Comparison of ENCODE assay signal across 8 mouse cellular contexts in the genomic region with DNA sequence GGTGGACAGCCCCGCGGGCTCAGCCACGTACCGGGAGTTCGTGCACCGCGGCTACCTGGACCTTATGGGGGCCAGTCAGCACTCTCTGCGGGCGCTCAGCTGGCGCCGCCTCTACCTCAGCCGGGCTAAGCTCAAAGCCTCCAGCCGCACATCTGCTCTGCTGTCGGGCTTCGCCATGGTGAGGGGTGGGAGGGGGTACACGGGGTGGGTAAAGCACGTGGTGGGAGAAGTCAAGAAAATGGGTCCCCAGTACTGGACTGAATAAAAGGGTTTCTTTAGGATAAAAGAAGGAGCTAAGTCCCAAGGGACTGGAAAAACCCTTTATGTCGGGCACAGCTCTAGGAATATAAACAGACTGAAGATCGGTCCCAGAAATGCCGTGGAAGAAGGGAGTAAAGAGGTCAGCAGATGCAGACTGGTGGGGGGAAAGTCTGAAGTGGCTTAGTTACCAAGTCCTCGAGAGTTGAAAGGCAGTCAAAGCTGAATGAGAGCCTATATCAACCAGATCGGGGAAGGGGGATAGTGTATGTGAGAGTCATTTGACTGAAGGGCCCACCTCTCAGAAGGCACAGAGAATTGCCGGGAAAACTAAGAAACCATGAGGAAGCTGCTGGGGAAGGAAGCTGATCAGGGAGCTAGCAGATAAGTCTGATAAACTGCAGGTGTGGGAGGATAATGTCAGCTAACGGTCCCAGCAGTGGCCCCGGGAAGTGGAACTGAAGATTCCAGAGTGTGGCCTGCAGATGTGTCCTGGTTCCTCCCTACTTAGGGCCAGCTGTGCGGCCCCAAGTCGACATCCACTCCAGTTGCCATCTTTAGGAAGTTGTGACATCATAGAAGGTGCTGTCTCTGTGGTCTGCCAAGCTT. TPM values are rescaled to one million over a fixed set of nuclear protein-coding genes. Genes with fewer than 3 reads are reported as not detected.
DNase-seq lines count a peak whose midpoint lies in the region; ATAC-seq and TF ChIP-seq lines count a peak whose summit lies in the region.

No protein-coding gene starts in this region.

- H3K4me2 ChIP-seq in lung, embryonic 15.5 days, result peak overlapping the region; percentile 92
- H3K4me2 ChIP-seq in heart, embryonic 15.5 days, result peak overlapping the region; percentile 97
- H3K4me2 ChIP-seq in liver, embryonic 15.5 days, result peak overlapping the region; percentile 93

- peaks cover 19% of the 10 kb centered on the region for H3K4me1 ChIP-seq in lung, embryonic 15.5 days
- H3K4me1 ChIP-seq in heart, embryonic 15.5 days (replicated peaks), result peaks cover 35% of the 10 kb centered on the region
- peaks cover 86% of the 10 kb centered on the region for H3K4me1 ChIP-seq in liver, embryonic 15.5 days (replicated peaks)

- ATAC-seq in lung, embryonic 15.5 days (ENCODE audit: borderline replicate concordance, extremely low read depth, low FRiP score, low TSS enrichment), result peak; percentile 17; the same call in 1 of the 2 replicates
- ATAC-seq in heart, embryonic 15.5 days (replicated peaks; ENCODE audit: insufficient number of reproducible peaks, insufficient read depth, low FRiP score, low read depth), result peak; percentile 9; the same call in 1 of the 2 replicates
- no peak for ATAC-seq in liver, embryonic 15.5 days (ENCODE audit: insufficient read depth)

- H3K36me3 ChIP-seq in lung, embryonic 15.5 days, result peaks cover 26% of the 10 kb centered on the region
- H3K36me3 ChIP-seq in heart, embryonic 15.5 days, result peaks cover 4% of the 10 kb centered on the region; the same call in 1 of the 2 replicates
- H3K36me3 ChIP-seq in liver, embryonic 15.5 days (replicated peaks), result no peaks in the 10 kb centered on the region; the same call in 1 of the 2 replicates

- DNase-seq in lung, postnatal 4 days, result no peak
- peak; percentile 37 for DNase-seq in brain, embryonic 14.5 days (ENCODE audit: low read depth)
- peak; percentile 25 for DNase-seq in thymus, postnatal 4 days
- DNase-seq in gastrocnemius, postnatal 10 days, result no peak
- no peak for DNase-seq in spleen, postnatal 14 days (ENCODE audit: low spot score in 2 of 2)

- TF ChIP-seq POLR2A in brain, embryonic 14.5 days (IDR thresholded peaks at IDR 0.05; ENCODE audit: borderline replicate concordance, extremely low read depth, insufficient read depth, insufficient read length, poor library complexity, severe bottlenecking), result no peak

- no peaks in the 10 kb centered on the region for H3K9me3 ChIP-seq in lung, embryonic 15.5 days
- no peaks in the 10 kb centered on the region for H3K9me3 ChIP-seq in heart, embryonic 15.5 days (replicated peaks)
- H3K9me3 ChIP-seq in liver, embryonic 15.5 days (replicated peaks), result no peaks in the 10 kb centered on the region

- H3K27me3 ChIP-seq in lung, embryonic 15.5 days, result no peaks in the 10 kb centered on the region
- no peaks in the 10 kb centered on the region for H3K27me3 ChIP-seq in heart, embryonic 15.5 days
- no peaks in the 10 kb centered on the region for H3K27me3 ChIP-seq in liver, embryonic 15.5 days

- H3K4me3 ChIP-seq in lung, embryonic 15.5 days, result peak overlapping the region; percentile 74
- H3K4me3 ChIP-seq in heart, embryonic 15.5 days, result peak overlapping the region; percentile 83
- peak overlapping the region; percentile 72 for H3K4me3 ChIP-seq in liver, embryonic 15.5 days (replicated peaks)

- peak overlapping the region; percentile 97 for H3K27ac ChIP-seq in lung, embryonic 15.5 days
- peak overlapping the region; percentile 87 for H3K27ac ChIP-seq in heart, embryonic 15.5 days
- H3K27ac ChIP-seq in liver, embryonic 15.5 days (replicated peaks), result peak overlapping the region; percentile 97

- 2% methylated on average over 27 of the region's 27 CpGs for WGBS in lung, embryonic 15.5 days
- 2% methylated on average over 27 of the region's 27 CpGs for WGBS in heart, embryonic 15.5 days
- WGBS in liver, embryonic 15.5 days (ENCODE audit: insufficient replicate concordance), result 1% methylated on average over 27 of the region's 27 CpGs

- no peak for TF ChIP-seq CTCF in brain, embryonic 14.5 days (IDR thresholded peaks at IDR 0.05; ENCODE audit: borderline replicate concordance, extremely low read depth, insufficient read depth, insufficient read length)

- peak overlapping the region; percentile 94 for H3K9ac ChIP-seq in lung, embryonic 15.5 days
- H3K9ac ChIP-seq in heart, embryonic 15.5 days, result peak overlapping the region; percentile 91
- peak overlapping the region; percentile 79 for H3K9ac ChIP-seq in liver, embryonic 15.5 days

RNA-seq across cellular contexts. Expression of a gene that starts 0.7 kb away (rescaled TPM):
- polyA plus RNA-seq in lung, embryonic 15.5 days (2015; fragmentation: Nextera tagmentation; extraction: Ambion mirVana), result 27.2 and 30.7 TPM in 2 replicates
- 9.3 and 11.2 TPM in 2 replicates for polyA plus RNA-seq in brain, embryonic 14.5 days (2012; rRNA removed)
- 15.6 and 21.7 TPM in 2 replicates for polyA plus RNA-seq in heart, embryonic 15.5 days (2015; fragmentation: Nextera tagmentation; extraction: Ambion mirVana)
- polyA plus RNA-seq in liver, embryonic 15.5 days (2015; fragmentation: Nextera tagmentation; extraction: Ambion mirVana), result 11.0 and 13.1 TPM in 2 replicates
- total RNA-seq in gastrocnemius, postnatal 10 days (2021), result 10 to 100 TPM; 10.2 to 12.3 TPM

RNA-seq across cellular contexts. Expression of a gene that starts 6.2 kb away (rescaled TPM):
- polyA plus RNA-seq in lung, embryonic 15.5 days (2015; fragmentation: Nextera tagmentation; extraction: Ambion mirVana), result 23.3 and 24.7 TPM in 2 replicates
- polyA plus RNA-seq in brain, embryonic 14.5 days (2012; rRNA removed), result 8.9 and 23.2 TPM in 2 replicates
- polyA plus RNA-seq in heart, embryonic 15.5 days (2015; fragmentation: Nextera tagmentation; extraction: Ambion mirVana), result 13.0 and 16.7 TPM in 2 replicates
- 9.2 and 9.3 TPM in 2 replicates for polyA plus RNA-seq in liver, embryonic 15.5 days (2015; fragmentation: Nextera tagmentation; extraction: Ambion mirVana)
- 10 to 100 TPM; 21.2 to 26.2 TPM for total RNA-seq in gastrocnemius, postnatal 10 days (2021)

RNA-seq across cellular contexts. Expression of a gene that starts 15.1 kb away (rescaled TPM):
- not detected in 2 replicates for polyA plus RNA-seq in lung, embryonic 15.5 days (2015; fragmentation: Nextera tagmentation; extraction: Ambion mirVana)
- not detected in 2 replicates for polyA plus RNA-seq in brain, embryonic 14.5 days (2012; rRNA removed)
- not detected in 2 replicates for polyA plus RNA-seq in heart, embryonic 15.5 days (2015; fragmentation: Nextera tagmentation; extraction: Ambion mirVana)
- not detected in 2 replicates for polyA plus RNA-seq in liver, embryonic 15.5 days (2015; fragmentation: Nextera tagmentation; extraction: Ambion mirVana)
- total RNA-seq in gastrocnemius, postnatal 10 days (2021), result under 1 TPM in 1 of 2 experiments, not detected in 1; 0.47 TPM

RNA-seq across cellular contexts. Expression of a gene that starts 25.9 kb away (rescaled TPM):
- polyA plus RNA-seq in lung, embryonic 15.5 days (2015; fragmentation: Nextera tagmentation; extraction: Ambion mirVana), result 4.3 and 5.1 TPM in 2 replicates
- polyA plus RNA-seq in brain, embryonic 14.5 days (2012; rRNA removed), result 138 and 171 TPM in 2 replicates
- 1.4 and 2.2 TPM in 2 replicates for polyA plus RNA-seq in heart, embryonic 15.5 days (2015; fragmentation: Nextera tagmentation; extraction: Ambion mirVana)
- 2.8 and 2.9 TPM in 2 replicates for polyA plus RNA-seq in liver, embryonic 15.5 days (2015; fragmentation: Nextera tagmentation; extraction: Ambion mirVana)
- 1 to 10 TPM; 2.9 to 6.0 TPM for total RNA-seq in gastrocnemius, postnatal 10 days (2021)

RNA-seq across cellular contexts. Expression of a gene that starts 30.1 kb away (rescaled TPM):
- polyA plus RNA-seq in lung, embryonic 15.5 days (2015; fragmentation: Nextera tagmentation; extraction: Ambion mirVana), result 21.1 and 24.3 TPM in 2 replicates
- 13.8 and 14.2 TPM in 2 replicates for polyA plus RNA-seq in brain, embryonic 14.5 days (2012; rRNA removed)
- 22.0 and 24.0 TPM in 2 replicates for polyA plus RNA-seq in heart, embryonic 15.5 days (2015; fragmentation: Nextera tagmentation; extraction: Ambion mirVana)
- 55.9 and 75.3 TPM in 2 replicates for polyA plus RNA-seq in liver, embryonic 15.5 days (2015; fragmentation: Nextera tagmentation; extraction: Ambion mirVana)
- 10 to 100 TPM in 1 of 2 experiments, 1 to 10 TPM in 1; 8.1 to 12.5 TPM for total RNA-seq in gastrocnemius, postnatal 10 days (2021)

Comparison
In these comparisons a context has a peak if more than half of its experiments do, and no peak if none do; other contexts are left out.
1. DNase-seq: peak in brain, embryonic 14.5 days (single experiment) and thymus, postnatal 4 days (single experiment); none in lung, postnatal 4 days (0 of 2), gastrocnemius, postnatal 10 days (single experiment) and spleen, postnatal 14 days (0 of 2).
2. Peak in every context shown above with its lines, with median percentiles within 50 percentile points of each other: H3K27ac ChIP-seq, H3K4me2 ChIP-seq, H3K4me3 ChIP-seq and H3K9ac ChIP-seq.